19 mouse cellular contexts compared by ENCODE assay signal in genomic region chr7:26953306-26953705, GRCm38 (mm10). TPM values are rescaled to one million over a fixed set of nuclear protein-coding genes. Genes with fewer than 3 reads are reported as not detected.
A peak's percentile ranks its signal among the peaks of the same experiment; 100 is the strongest.
DNase-seq lines count a peak whose midpoint lies in the region; TF ChIP-seq lines count a peak whose summit lies in the region.
"Not testable (repeated sequence)": the region's sequence is repeated elsewhere in the genome, so short reads cannot be mapped to it uniquely, and the experiment has no call there.
"Had no signal": no experiment of that assay in that cellular context is flagged by ENCODE, and none has a peak within 500 bp of the region (broad histone marks: within the 10 kb centered on the region; RNA-seq: fewer than 3 reads in every experiment).

No protein-coding gene starts in this region.

- not testable (repeated sequence) for H3K27ac ChIP-seq in liver, adult 2 months (replicated peaks; ENCODE audit: insufficient read depth, low read depth, low read length)

- not testable (repeated sequence) for H3K4me3 ChIP-seq in liver, adult 2 months (ENCODE audit: insufficient read depth, low read depth, low read length)

- not testable (repeated sequence) for H3K36me3 ChIP-seq in liver, adult 2 months (ENCODE audit: control insufficient read depth, insufficient read depth, low read length)

- peak; percentile 49 for DNase-seq in adrenal gland, adult 2 months
- peak; percentile 25 for DNase-seq in adrenal gland, postnatal 10 days
- peak; percentile 35 for DNase-seq in adrenal gland, postnatal 14 days
- peak; percentile 2 for DNase-seq in adrenal gland, postnatal 25 days
- DNase-seq in liver, adult 2 months (ENCODE audit: extremely low read depth, low read depth, low spot score), result peak; percentile 86
- peak; percentile 17 to 21 for DNase-seq in lung, adult 18-20 months

- TF ChIP-seq POLR2A in liver, adult 2 months (IDR thresholded peaks at IDR 0.05; ENCODE audit: extremely low read depth, insufficient read depth, low read length), result not testable (repeated sequence)

- H3K79me2 ChIP-seq in liver, adult 2 months (ENCODE audit: control insufficient read depth, insufficient read depth, low read length), result not testable (repeated sequence)

- 12% methylated on average over 2 of the region's 2 CpGs for WGBS in liver, adult 2 months

- H3K27me3 ChIP-seq in liver, adult 2 months (ENCODE audit: control insufficient read depth, insufficient read depth, low read length), result not testable (repeated sequence)

- H3K9ac ChIP-seq in liver, adult 2 months (ENCODE audit: low read depth, low read length), result not testable (repeated sequence)

- H3K4me1 ChIP-seq in liver, adult 2 months (ENCODE audit: control insufficient read depth, insufficient read depth, low read length), result not testable (repeated sequence)

- not testable (repeated sequence) for TF ChIP-seq CTCF in liver, adult 2 months (IDR thresholded peaks at IDR 0.05; ENCODE audit: low read depth, low read length)

RNA-seq across cellular contexts. Expression of gene Cyp2a22, which starts 14.1 kb away (rescaled TPM):
- total RNA-seq in adrenal gland, adult 2 months (2021), result not detected
- polyA plus RNA-seq in adrenal gland, adult 2 months (2012; rRNA removed), result not detected in 2 replicates
- 10 to 100 TPM in 1 of 2 experiments, 1 to 10 TPM in 1; 6.4 to 15.6 TPM for total RNA-seq in adrenal gland, postnatal 10 days (2021)
- total RNA-seq in adrenal gland, postnatal 14 days (2021), result 0.75 and 21.6 TPM in 2 replicates
- total RNA-seq in adrenal gland, postnatal 25 days (2021), result 1.2 TPM in 1 of 2 replicates, not detected in the other
- total RNA-seq in liver, adult 2 months (2014; rRNA removed), result 36.9 and 78.1 TPM in 2 replicates
- polyA plus RNA-seq in liver, adult 2 months (2012; rRNA removed), result 27.6 and 96.1 TPM in 2 replicates
- total RNA-seq: adrenal gland, adult 18-20 months; adrenal gland, adult 8-10 months; adrenal gland, postnatal 36 days; CH12.LX; ES-E14; MEL had no signal
- polyA plus RNA-seq: activated CD4-positive, CD25-positive, alpha-beta regulatory T cell, adult 4 months; brain, embryonic 14.5 days; C2C12; CD4-positive, CD25-positive, alpha-beta regulatory T cell, adult 4 months; cerebellum, adult 2 months; G1E; Patski had no signal

Comparison
In these comparisons a context has a peak if more than half of its experiments do, and no peak if none do; other contexts are left out.
1. DNase-seq: peak in every context shown above with its lines; median percentile 86 in liver, adult 2 months; 49 in adrenal gland, adult 2 months; 35 in adrenal gland, postnatal 14 days; 25 in adrenal gland, postnatal 10 days; 19 in lung, adult 18-20 months; 2 in adrenal gland, postnatal 25 days.